Mouse (Mus musculus) natural killer cell, adult 2 months (primary cell): ENCODE results near the gene Rps6kb1.

Experiments
- DNase-seq, 2 experiments: peaks; one replicate each; pipeline ENCODE4 v3.0.0; 2022; ENCODE audit warnings: low spot score in 2 of 2

The Rps6kb1 gene

GRCm38 (mm10) chr11:86468971-86469370 is 75.6 kb downstream of the Rps6kb1 start:
- no peak for DNase-seq

DNA sequence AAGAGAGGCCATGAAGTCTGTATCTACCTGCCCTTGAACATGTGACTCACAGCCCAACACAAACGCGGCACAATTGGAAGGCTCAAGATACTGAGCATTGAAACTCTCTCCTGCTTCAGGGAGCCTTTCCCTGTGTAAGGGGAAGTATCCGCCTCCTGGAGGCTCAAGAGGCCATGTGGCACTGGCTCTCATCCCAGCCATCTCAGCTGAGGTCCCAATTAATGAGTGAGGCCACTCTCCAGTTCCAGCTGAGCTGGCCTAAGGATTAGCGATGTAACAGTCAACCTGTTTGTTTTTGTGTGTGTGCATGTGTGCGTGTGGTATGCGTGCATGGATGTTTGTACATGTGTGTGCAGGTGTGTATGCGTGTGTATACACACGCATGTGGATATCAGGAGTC is 76.3 kb downstream of the Rps6kb1 start:
- no peak for DNase-seq

DNA sequence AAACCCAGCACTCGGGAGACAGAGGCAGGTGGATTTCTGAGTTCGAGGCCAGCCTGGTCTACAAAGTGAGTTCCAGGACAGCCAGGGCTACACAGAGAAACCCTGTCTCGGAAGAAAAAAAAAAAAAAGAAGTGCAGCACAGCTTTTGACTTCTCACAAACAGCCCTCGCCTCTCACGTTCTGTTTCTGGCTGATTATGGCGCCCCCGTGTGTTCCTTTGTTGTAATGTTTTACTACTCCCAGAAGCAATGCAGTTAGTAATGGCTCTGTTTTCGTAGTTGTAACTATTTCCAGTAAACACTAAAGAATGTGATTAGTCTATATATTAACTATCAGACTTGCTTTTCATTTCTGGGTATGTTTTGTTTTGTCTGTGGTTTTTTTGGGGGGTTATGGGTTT is 80.3 kb downstream of the Rps6kb1 start:
- peak; percentile 47 to 71 for DNase-seq

- DNase-seq, result no peak
Measured at GRCm38 (mm10) chr11:86462579-86462978, 82.0 kb downstream of the Rps6kb1 start.

DNA sequence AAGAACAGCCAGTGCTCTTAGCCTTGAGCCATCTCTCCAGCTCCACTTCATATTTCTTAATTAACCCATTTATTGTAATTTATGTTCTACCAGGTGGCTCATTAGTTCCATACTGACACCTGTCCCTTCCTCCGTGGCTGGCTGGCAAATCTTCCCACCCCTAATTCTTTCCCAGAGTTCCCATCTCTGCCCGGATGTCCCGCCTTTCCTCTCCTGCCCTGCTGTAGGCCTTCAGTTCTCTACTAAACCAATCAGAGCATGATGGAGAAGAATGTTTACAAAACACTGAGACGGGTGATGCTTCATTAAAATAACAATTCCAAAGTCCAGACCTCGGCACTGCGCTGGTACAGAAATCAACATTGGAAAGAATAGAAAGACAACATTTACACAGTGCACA is 85.7 kb downstream of the Rps6kb1 start:
- no peak for DNase-seq

DNA sequence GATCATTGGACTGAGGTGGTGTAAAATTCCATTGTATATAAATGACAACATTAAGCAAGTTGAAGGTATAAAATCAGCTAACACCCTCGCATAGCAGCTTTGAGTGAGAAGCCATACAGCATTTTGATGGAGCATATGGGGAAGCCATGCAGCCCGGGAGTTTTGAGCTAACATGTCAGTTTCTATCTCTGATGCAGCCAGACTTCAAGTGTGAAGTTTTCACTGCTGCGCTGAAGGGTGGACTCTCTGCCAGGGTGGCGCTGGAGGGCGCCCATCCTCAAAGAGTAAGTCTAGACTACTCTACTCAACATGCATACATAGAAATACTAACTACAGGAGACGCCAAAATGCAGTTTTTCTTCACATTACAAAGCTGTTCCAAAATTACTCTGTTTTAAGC is 87.1 kb downstream of the Rps6kb1 start:
- DNase-seq, result no peak

- DNase-seq, result no peak
Measured at GRCm38 (mm10) chr11:86453991-86454390, 90.6 kb downstream of the Rps6kb1 start.
